ENCODE assay signal across 26 mouse cellular contexts in genomic region chr13:73283534-73283933, GRCm38 (mm10). TPM values are rescaled to one million over a fixed set of nuclear protein-coding genes. Genes with fewer than 3 reads are reported as not detected.
DNase-seq lines count a peak whose midpoint lies in the region; ATAC-seq and TF ChIP-seq lines count a peak whose summit lies in the region.
"Had no signal": no experiment of that assay in that cellular context is flagged by ENCODE, and none has a peak within 500 bp of the region (broad histone marks: within the 10 kb centered on the region; RNA-seq: fewer than 3 reads in every experiment).

No protein-coding gene starts in this region.

- peaks cover 2% of the 10 kb centered on the region; the same call in 1 of the 2 replicates for H3K4me1 ChIP-seq in heart, adult 2 months (ENCODE audit: control insufficient read depth, insufficient read depth, low read length)
- H3K4me1 ChIP-seq in heart, embryonic 15.5 days (replicated peaks) = peaks cover 37% of the 10 kb centered on the region
- H3K4me1 ChIP-seq in heart, postnatal 0 days (ENCODE audit: control insufficient read depth, insufficient read depth) = peaks cover 33% of the 10 kb centered on the region
- H3K4me1 ChIP-seq: embryonic facial prominence, embryonic 13.5 days; embryonic facial prominence, embryonic 15.5 days; forebrain, embryonic 10.5 days; forebrain, embryonic 12.5 days had no signal

- no peak overlapping the region for H3K4me3 ChIP-seq in heart, adult 2 months
- no peak overlapping the region for H3K4me3 ChIP-seq in heart, embryonic 15.5 days
- H3K4me3 ChIP-seq in heart, postnatal 0 days (ENCODE audit: low read depth, low read length) = no peak overlapping the region
- H3K4me3 ChIP-seq: embryonic facial prominence, embryonic 13.5 days; embryonic facial prominence, embryonic 15.5 days; erythroblast, embryonic 14.5 days; forebrain, embryonic 10.5 days; forebrain, embryonic 12.5 days had no signal

- H3K9me3 ChIP-seq in heart, embryonic 15.5 days (replicated peaks) = no peaks in the 10 kb centered on the region
- no peaks in the 10 kb centered on the region for H3K9me3 ChIP-seq in heart, postnatal 0 days (replicated peaks; ENCODE audit: control insufficient read depth, low read length)
- H3K9me3 ChIP-seq: embryonic facial prominence, embryonic 13.5 days; embryonic facial prominence, embryonic 15.5 days; forebrain, embryonic 10.5 days; forebrain, embryonic 12.5 days had no signal

- DNase-seq in heart, adult 2 months = peak in 1 of 2 experiments; percentile 20
- DNase-seq in heart, postnatal 4 days = no peak
- DNase-seq in heart, adult 9 months (ENCODE audit: low spot score in 2 of 2) = no peak
- DNase-seq in heart, postnatal 0 days (ENCODE audit: low spot score) = no peak
- DNase-seq in heart, adult 8-10 months (ENCODE audit: low spot score) = no peak
- DNase-seq: adrenal gland, adult 2 months; adrenal gland, postnatal 10 days; adrenal gland, postnatal 25 days; cerebellum, adult 11 months; cerebellum, adult 18-20 months; cerebellum, adult 8-10 months; cerebellum, adult 9-11 months; cerebellum, postnatal 14 days; cerebellum, postnatal 36 days; embryo, embryonic 11 days had no signal

- no peak overlapping the region for H3K9ac ChIP-seq in heart, adult 2 months (ENCODE audit: low read depth, low read length)
- no peak overlapping the region for H3K9ac ChIP-seq in heart, embryonic 15.5 days
- H3K9ac ChIP-seq in heart, postnatal 0 days (replicated peaks; ENCODE audit: low read depth, low read length) = no peak overlapping the region
- H3K9ac ChIP-seq: embryonic facial prominence, embryonic 13.5 days; embryonic facial prominence, embryonic 15.5 days; forebrain, embryonic 12.5 days had no signal

- H3K27me3 ChIP-seq in heart, adult 2 months (ENCODE audit: control insufficient read depth, insufficient read depth, low read length) = no peaks in the 10 kb centered on the region
- no peaks in the 10 kb centered on the region for H3K27me3 ChIP-seq in heart, embryonic 15.5 days
- H3K27me3 ChIP-seq in heart, postnatal 0 days (ENCODE audit: control insufficient read depth, insufficient read depth, low read length) = no peaks in the 10 kb centered on the region
- H3K27me3 ChIP-seq: embryonic facial prominence, embryonic 15.5 days had no signal

- TF ChIP-seq CTCF in heart, adult 2 months (IDR thresholded peaks at IDR 0.05) = no peak
- TF ChIP-seq CTCF in heart, postnatal 0 days (IDR thresholded peaks at IDR 0.05; ENCODE audit: low read depth) = no peak

- H3K36me3 ChIP-seq in heart, adult 2 months (ENCODE audit: control insufficient read depth, insufficient read depth, low read length) = no peaks in the 10 kb centered on the region
- no peaks in the 10 kb centered on the region for H3K36me3 ChIP-seq in heart, embryonic 15.5 days
- H3K36me3 ChIP-seq in heart, postnatal 0 days (replicated peaks; ENCODE audit: control insufficient read depth, insufficient read depth, low read length) = no peaks in the 10 kb centered on the region
- H3K36me3 ChIP-seq: embryonic facial prominence, embryonic 13.5 days; embryonic facial prominence, embryonic 15.5 days; forebrain, embryonic 10.5 days; forebrain, embryonic 12.5 days had no signal

- H3K79me2 ChIP-seq in heart, adult 2 months (replicated peaks; ENCODE audit: control insufficient read depth, insufficient read depth, low read length) = no peaks in the 10 kb centered on the region

- intact Hi-C loops in heart, adult 2 months (cut with DNase I) = no loop called here

- peak overlapping the region; percentile 26; the same call in 1 of the 2 replicates for H3K27ac ChIP-seq in heart, adult 2 months
- peak overlapping the region; percentile 38; the same call in 1 of the 2 replicates for H3K27ac ChIP-seq in heart, embryonic 15.5 days
- peak overlapping the region; percentile 70 for H3K27ac ChIP-seq in heart, postnatal 0 days (ENCODE audit: low read depth)
- H3K27ac ChIP-seq: embryonic facial prominence, embryonic 13.5 days; embryonic facial prominence, embryonic 15.5 days; forebrain, embryonic 10.5 days; forebrain, embryonic 12.5 days had no signal

- H3K4me2 ChIP-seq in heart, embryonic 15.5 days = no peak overlapping the region
- H3K4me2 ChIP-seq in heart, postnatal 0 days (ENCODE audit: low read depth, low read length) = no peak overlapping the region
- H3K4me2 ChIP-seq: embryonic facial prominence, embryonic 13.5 days; embryonic facial prominence, embryonic 15.5 days; forebrain, embryonic 12.5 days had no signal

- ATAC-seq in heart, embryonic 15.5 days (replicated peaks; ENCODE audit: insufficient number of reproducible peaks, insufficient read depth, low FRiP score, low read depth) = no peak
- no peak for ATAC-seq in heart, postnatal 0 days (ENCODE audit: insufficient read depth, low read depth)
- ATAC-seq: forebrain, embryonic 14.5 days had no signal

- TF ChIP-seq EP300 in heart, adult 2 months (IDR thresholded peaks at IDR 0.05; ENCODE audit: insufficient read depth, low read depth, low read length) = 0 out of 2 replicates have a peak, but pooled peaks have one; percentile 53
- TF ChIP-seq EP300 in heart, postnatal 0 days (IDR thresholded peaks at IDR 0.05; ENCODE audit: low read depth) = no peak

- WGBS in heart, adult 2 months = 73% methylated on average over 1 of the region's 1 CpGs
- 84% methylated on average over 1 of the region's 1 CpGs for WGBS in heart, embryonic 15.5 days
- 75% methylated on average over 1 of the region's 1 CpGs for WGBS in heart, postnatal 0 days

- TF ChIP-seq POLR2A in heart, adult 2 months (IDR thresholded peaks at IDR 0.05; ENCODE audit: insufficient read depth, low read depth, low read length) = no peak

RNA-seq across cellular contexts. Expression of gene Irx4, which starts 23.3 kb away (rescaled TPM):
- total RNA-seq in heart, adult 2 months (2021) = 10 to 100 TPM; 26.5 to 30.9 TPM
- 15.6 and 19.8 TPM in 2 replicates for polyA plus RNA-seq in heart, adult 2 months (2012; rRNA removed)
- 10 to 100 TPM; 53.3 to 64.3 TPM for total RNA-seq in heart, postnatal 4 days (2021)
- polyA plus RNA-seq in heart, embryonic 15.5 days (2015; fragmentation: Nextera tagmentation; extraction: Ambion mirVana) = 40.3 and 44.3 TPM in 2 replicates
- 64.0 and 85.4 TPM in 2 replicates for total RNA-seq in heart, postnatal 0 days (2014; rRNA removed; ENCODE audit: low replicate concordance)
- polyA plus RNA-seq in heart, postnatal 0 days (2015; fragmentation: Nextera tagmentation; extraction: Ambion mirVana) = 43.4 and 54.9 TPM in 2 replicates
- 10 to 100 TPM; 27.8 to 34.9 (median 32.4) TPM for total RNA-seq in heart, adult 8-10 months (2022)
- total RNA-seq: adrenal gland, adult 2 months; adrenal gland, postnatal 10 days; adrenal gland, postnatal 25 days; adrenal gland, postnatal 4 days; common myeloid progenitor, adult 5-6 weeks; MEL had no signal
- polyA plus RNA-seq: adrenal gland, adult 2 months; C2C12; erythroblast, embryonic 14.5 days had no signal

RNA-seq across cellular contexts. Expression of gene Mrpl36, which starts 44.8 kb away (rescaled TPM):
- 10 to 100 TPM; 53.3 to 57.8 TPM for total RNA-seq in heart, adult 2 months (2021)
- 75.4 and 81.8 TPM in 2 replicates for polyA plus RNA-seq in heart, adult 2 months (2012; rRNA removed)
- 10 to 100 TPM; 41.6 to 43.9 TPM for total RNA-seq in heart, postnatal 4 days (2021)
- 117 and 140 TPM in 2 replicates for polyA plus RNA-seq in heart, embryonic 15.5 days (2015; fragmentation: Nextera tagmentation; extraction: Ambion mirVana)
- 62.9 and 102 TPM in 2 replicates for total RNA-seq in heart, postnatal 0 days (2014; rRNA removed; ENCODE audit: low replicate concordance)
- polyA plus RNA-seq in heart, postnatal 0 days (2015; fragmentation: Nextera tagmentation; extraction: Ambion mirVana) = 130 and 135 TPM in 2 replicates
- total RNA-seq in heart, adult 8-10 months (2022) = 10 to 100 TPM; 55.1 to 69.7 (median 59.7) TPM

RNA-seq across cellular contexts. Expression of gene Ndufs6, which starts 44.8 kb away (rescaled TPM):
- 1,000 to 10,000 TPM; 1,124 to 1,284 TPM for total RNA-seq in heart, adult 2 months (2021)
- polyA plus RNA-seq in heart, adult 2 months (2012; rRNA removed) = 494 and 621 TPM in 2 replicates
- total RNA-seq in heart, postnatal 4 days (2021) = 100 to 1,000 TPM; 659 to 710 TPM
- 637 and 761 TPM in 2 replicates for polyA plus RNA-seq in heart, embryonic 15.5 days (2015; fragmentation: Nextera tagmentation; extraction: Ambion mirVana)
- total RNA-seq in heart, postnatal 0 days (2014; rRNA removed; ENCODE audit: low replicate concordance) = 333 and 427 TPM in 2 replicates
- 1,466 and 1,522 TPM in 2 replicates for polyA plus RNA-seq in heart, postnatal 0 days (2015; fragmentation: Nextera tagmentation; extraction: Ambion mirVana)
- 1,000 to 10,000 TPM; 1,175 to 1,391 (median 1,278) TPM for total RNA-seq in heart, adult 8-10 months (2022)
